Mouse (Mus musculus): ENCODE results near the gene Cacna2d1. TPM values are rescaled to one million over a fixed set of nuclear protein-coding genes. Genes with fewer than 3 reads are reported as not detected.

Gene Cacna2d1
- polyA plus RNA-seq, 1 experiment from 2014 or later = 26.5 TPM

GRCm38 (mm10) chr5:16265385-16265784, 330.9 kb downstream of the Cacna2d1 start:
- ATAC-seq (ENCODE audit: low FRiP score) (no peak), DNase-seq (ENCODE audit: low spot score) (no peak)
- no peaks in the 10 kb centered on the region for H3K36me3 ChIP-seq (ENCODE audit: control insufficient read depth, insufficient read depth, low read length)
- no peak overlapping the region for H3K9ac ChIP-seq (ENCODE audit: low read depth, low read length)
- no peak overlapping the region for H3K27ac ChIP-seq (ENCODE audit: low read depth, low read length)
- 72% methylated on average over 6 of the region's 6 CpGs for WGBS
- H3K4me2 ChIP-seq (replicated peaks; ENCODE audit: low read depth, low read length) = no peak overlapping the region
- H3K27me3 ChIP-seq (ENCODE audit: control insufficient read depth, insufficient read depth, low read length) = no peaks in the 10 kb centered on the region
- H3K4me3 ChIP-seq (ENCODE audit: low read depth, low read length) = no peak overlapping the region
- H3K4me1 ChIP-seq (replicated peaks; ENCODE audit: control insufficient read depth, insufficient read depth, low read length) = no peaks in the 10 kb centered on the region
- H3K9me3 ChIP-seq (ENCODE audit: control insufficient read depth, low read length) = no peaks in the 10 kb centered on the region

GRCm38 (mm10) chr5:16277058-16277457, 342.6 kb downstream of the Cacna2d1 start:
- Histone ChIP-seq H3K27me3 (ENCODE audit: control insufficient read depth, insufficient read depth, low read length) (no peaks in the 10 kb centered on the region), H3K4me2 (replicated peaks; ENCODE audit: low read depth, low read length) (no peak overlapping the region), H3K4me1 (replicated peaks; ENCODE audit: control insufficient read depth, insufficient read depth, low read length) (no peaks in the 10 kb centered on the region), H3K9me3 (ENCODE audit: control insufficient read depth, low read length) (no peaks in the 10 kb centered on the region), H3K9ac (ENCODE audit: low read depth, low read length) (no peak overlapping the region), H3K36me3 (ENCODE audit: control insufficient read depth, insufficient read depth, low read length) (no peaks in the 10 kb centered on the region), H3K27ac (ENCODE audit: low read depth, low read length) (no peak overlapping the region), H3K4me3 (ENCODE audit: low read depth, low read length) (no peak overlapping the region)
- DNase-seq (ENCODE audit: low spot score) (no peak), ATAC-seq (ENCODE audit: low FRiP score) (no peak)
- WGBS = 80% methylated on average over 2 of the region's 2 CpGs

GRCm38 (mm10) chr5:16281229-16281628, 346.7 kb downstream of the Cacna2d1 start:
- Histone ChIP-seq H3K9me3 (ENCODE audit: control insufficient read depth, low read length) (no peaks in the 10 kb centered on the region), H3K36me3 (ENCODE audit: control insufficient read depth, insufficient read depth, low read length) (no peaks in the 10 kb centered on the region), H3K27ac (ENCODE audit: low read depth, low read length) (no peak overlapping the region), H3K4me3 (ENCODE audit: low read depth, low read length) (no peak overlapping the region), H3K4me2 (replicated peaks; ENCODE audit: low read depth, low read length) (no peak overlapping the region), H3K27me3 (ENCODE audit: control insufficient read depth, insufficient read depth, low read length) (no peaks in the 10 kb centered on the region), H3K9ac (ENCODE audit: low read depth, low read length) (no peak overlapping the region), H3K4me1 (replicated peaks; ENCODE audit: control insufficient read depth, insufficient read depth, low read length) (no peaks in the 10 kb centered on the region)
- DNase-seq (ENCODE audit: low spot score) (no peak), ATAC-seq (ENCODE audit: low FRiP score) (no peak)
- WGBS = 88% methylated on average over 5 of the region's 5 CpGs

GRCm38 (mm10) chr5:16293223-16293622, 358.7 kb downstream of the Cacna2d1 start:
- peak; percentile 70 for DNase-seq (ENCODE audit: low spot score)

GRCm38 (mm10) chr5:16293825-16294224, 359.3 kb downstream of the Cacna2d1 start:
- 63% methylated on average over 4 of the region's 4 CpGs for WGBS
- H3K9ac ChIP-seq (ENCODE audit: low read depth, low read length) = no peak overlapping the region
- ATAC-seq (ENCODE audit: low FRiP score) (no peak), DNase-seq (ENCODE audit: low spot score) (no peak)
- no peaks in the 10 kb centered on the region for H3K36me3 ChIP-seq (ENCODE audit: control insufficient read depth, insufficient read depth, low read length)
- no peak overlapping the region for H3K4me3 ChIP-seq (ENCODE audit: low read depth, low read length)
- H3K4me1 ChIP-seq (replicated peaks; ENCODE audit: control insufficient read depth, insufficient read depth, low read length) = no peaks in the 10 kb centered on the region
- H3K27ac ChIP-seq (ENCODE audit: low read depth, low read length) = no peak overlapping the region
- no peak overlapping the region for H3K4me2 ChIP-seq (replicated peaks; ENCODE audit: low read depth, low read length)
- H3K27me3 ChIP-seq (ENCODE audit: control insufficient read depth, insufficient read depth, low read length) = no peaks in the 10 kb centered on the region
- no peaks in the 10 kb centered on the region for H3K9me3 ChIP-seq (ENCODE audit: control insufficient read depth, low read length)

More at GRCm38 (mm10) chr5:16293223-16293622, 358.7 kb downstream of the Cacna2d1 start:
- H3K4me1 ChIP-seq (replicated peaks; ENCODE audit: control insufficient read depth, insufficient read depth, low read length) = no peaks in the 10 kb centered on the region
- no peak overlapping the region for H3K27ac ChIP-seq (ENCODE audit: low read depth, low read length)
- H3K4me2 ChIP-seq (replicated peaks; ENCODE audit: low read depth, low read length) = no peak overlapping the region
- 9% methylated on average over 1 of the region's 1 CpGs for WGBS
- no peaks in the 10 kb centered on the region for H3K27me3 ChIP-seq (ENCODE audit: control insufficient read depth, insufficient read depth, low read length)
- no peaks in the 10 kb centered on the region for H3K36me3 ChIP-seq (ENCODE audit: control insufficient read depth, insufficient read depth, low read length)
- no peak overlapping the region for H3K4me3 ChIP-seq (ENCODE audit: low read depth, low read length)
- no peak for ATAC-seq (ENCODE audit: low FRiP score)
- no peaks in the 10 kb centered on the region for H3K9me3 ChIP-seq (ENCODE audit: control insufficient read depth, low read length)
- H3K9ac ChIP-seq (ENCODE audit: low read depth, low read length) = no peak overlapping the region

GRCm38 (mm10) chr5:16294708-16295107, 360.2 kb downstream of the Cacna2d1 start:
- DNase-seq (ENCODE audit: low spot score) (no peak), ATAC-seq (ENCODE audit: low FRiP score) (no peak)
- Histone ChIP-seq H3K9ac (ENCODE audit: low read depth, low read length) (no peak overlapping the region), H3K4me2 (replicated peaks; ENCODE audit: low read depth, low read length) (no peak overlapping the region), H3K36me3 (ENCODE audit: control insufficient read depth, insufficient read depth, low read length) (no peaks in the 10 kb centered on the region), H3K9me3 (ENCODE audit: control insufficient read depth, low read length) (no peaks in the 10 kb centered on the region), H3K27me3 (ENCODE audit: control insufficient read depth, insufficient read depth, low read length) (no peaks in the 10 kb centered on the region), H3K4me1 (replicated peaks; ENCODE audit: control insufficient read depth, insufficient read depth, low read length) (no peaks in the 10 kb centered on the region), H3K4me3 (ENCODE audit: low read depth, low read length) (no peak overlapping the region), H3K27ac (ENCODE audit: low read depth, low read length) (no peak overlapping the region)
- WGBS = 71% methylated on average over 4 of the region's 4 CpGs

- Histone ChIP-seq H3K9me3 (ENCODE audit: control insufficient read depth, low read length) (no peaks in the 10 kb centered on the region), H3K4me3 (ENCODE audit: low read depth, low read length) (no peak overlapping the region), H3K9ac (ENCODE audit: low read depth, low read length) (no peak overlapping the region), H3K36me3 (ENCODE audit: control insufficient read depth, insufficient read depth, low read length) (no peaks in the 10 kb centered on the region), H3K27me3 (ENCODE audit: control insufficient read depth, insufficient read depth, low read length) (no peaks in the 10 kb centered on the region), H3K4me2 (replicated peaks; ENCODE audit: low read depth, low read length) (no peak overlapping the region), H3K4me1 (replicated peaks; ENCODE audit: control insufficient read depth, insufficient read depth, low read length) (no peaks in the 10 kb centered on the region), H3K27ac (ENCODE audit: low read depth, low read length) (no peak overlapping the region)
- ATAC-seq (ENCODE audit: low FRiP score) = no peak
- no peak for DNase-seq (ENCODE audit: low spot score)
- WGBS = 72% methylated on average over 4 of the region's 4 CpGs
Observed at GRCm38 (mm10) chr5:16297170-16297771, 362.8 kb downstream of the Cacna2d1 start.

GRCm38 (mm10) chr5:16299631-16300030, 365.1 kb downstream of the Cacna2d1 start:
- Histone ChIP-seq H3K4me2 (replicated peaks; ENCODE audit: low read depth, low read length) (no peak overlapping the region), H3K4me3 (ENCODE audit: low read depth, low read length) (no peak overlapping the region), H3K9me3 (ENCODE audit: control insufficient read depth, low read length) (no peaks in the 10 kb centered on the region), H3K9ac (ENCODE audit: low read depth, low read length) (no peak overlapping the region), H3K4me1 (replicated peaks; ENCODE audit: control insufficient read depth, insufficient read depth, low read length) (no peaks in the 10 kb centered on the region), H3K27ac (ENCODE audit: low read depth, low read length) (no peak overlapping the region), H3K36me3 (ENCODE audit: control insufficient read depth, insufficient read depth, low read length) (no peaks in the 10 kb centered on the region), H3K27me3 (ENCODE audit: control insufficient read depth, insufficient read depth, low read length) (no peaks in the 10 kb centered on the region)
- WGBS = 90% methylated on average over 6 of the region's 6 CpGs
- DNase-seq (ENCODE audit: low spot score) (no peak), ATAC-seq (ENCODE audit: low FRiP score) (no peak)

GRCm38 (mm10) chr5:16309168-16310006, 374.9 kb downstream of the Cacna2d1 start:
- Histone ChIP-seq H3K27ac (ENCODE audit: low read depth, low read length) (no peak overlapping the region), H3K36me3 (ENCODE audit: control insufficient read depth, insufficient read depth, low read length) (no peaks in the 10 kb centered on the region), H3K9me3 (ENCODE audit: control insufficient read depth, low read length) (no peaks in the 10 kb centered on the region), H3K27me3 (ENCODE audit: control insufficient read depth, insufficient read depth, low read length) (no peaks in the 10 kb centered on the region), H3K4me3 (ENCODE audit: low read depth, low read length) (no peak overlapping the region), H3K4me2 (replicated peaks; ENCODE audit: low read depth, low read length) (no peak overlapping the region), H3K9ac (ENCODE audit: low read depth, low read length) (no peak overlapping the region), H3K4me1 (replicated peaks; ENCODE audit: control insufficient read depth, insufficient read depth, low read length) (no peaks in the 10 kb centered on the region)
- 46% methylated on average over 7 of the region's 7 CpGs for WGBS
- DNase-seq (ENCODE audit: low spot score) (peak; percentile 81), ATAC-seq (ENCODE audit: low FRiP score) (peak; percentile 84)
